Comparison of ENCODE assay signal across 12 mouse cellular contexts in the genomic region with DNA sequence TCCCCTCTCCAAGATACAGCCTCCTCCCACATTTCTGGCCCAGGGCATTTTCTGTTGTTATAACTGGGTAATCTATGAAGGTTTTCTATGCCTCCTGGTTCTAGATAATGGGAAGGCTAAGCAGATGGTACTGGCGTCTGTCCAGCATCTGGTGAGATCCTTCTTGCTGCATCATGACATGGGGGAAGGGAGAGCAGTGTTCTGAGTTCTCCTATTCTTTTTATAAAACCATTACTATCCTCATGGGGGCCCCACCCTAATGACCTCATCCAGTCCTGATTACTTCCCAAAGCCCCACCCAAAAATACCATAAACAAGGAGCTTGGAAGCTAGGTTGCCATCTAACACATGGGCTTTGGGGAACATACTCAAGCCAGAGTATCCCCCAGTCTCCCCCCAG. TPM values are rescaled to one million over a fixed set of nuclear protein-coding genes. Genes with fewer than 3 reads are reported as not detected.
A peak's percentile ranks its signal among the peaks of the same experiment; 100 is the strongest.
DNase-seq lines count a peak whose midpoint lies in the region; TF ChIP-seq lines count a peak whose summit lies in the region.
"Had no signal": no experiment of that assay in that cellular context is flagged by ENCODE, and none has a peak within 500 bp of the region (broad histone marks: within the 10 kb centered on the region; RNA-seq: fewer than 3 reads in every experiment).

No protein-coding gene starts in this region.

- WGBS in hindbrain, embryonic 10.5 days: 70% methylated on average over 1 of the region's 1 CpGs

- H3K36me3 ChIP-seq in testis, adult 2 months (ENCODE audit: control insufficient read depth, insufficient read depth, low read length): no peaks in the 10 kb centered on the region
- no peaks in the 10 kb centered on the region for H3K36me3 ChIP-seq in hindbrain, embryonic 10.5 days
- H3K36me3 ChIP-seq: embryonic facial prominence, embryonic 13.5 days; heart, embryonic 15.5 days had no signal

- H3K27ac ChIP-seq in testis, adult 2 months (ENCODE audit: control insufficient read depth, insufficient read depth, low read depth, low read length): peak overlapping the region; percentile 53; the same call in 1 of the 2 replicates
- H3K27ac ChIP-seq in hindbrain, embryonic 10.5 days: no peak overlapping the region
- H3K27ac ChIP-seq: embryonic facial prominence, embryonic 13.5 days; heart, embryonic 15.5 days had no signal

- TF ChIP-seq CTCF in testis, adult 2 months (IDR thresholded peaks at IDR 0.05; ENCODE audit: control insufficient read depth, insufficient read depth, insufficient replicate concordance, low read depth, low read length): no peak

- no peak for TF ChIP-seq POLR2A in testis, adult 2 months (IDR thresholded peaks at IDR 0.05; ENCODE audit: control insufficient read depth, low read depth, low read length)

- no peaks in the 10 kb centered on the region for H3K27me3 ChIP-seq in testis, adult 2 months (ENCODE audit: control insufficient read depth, insufficient read depth, low read length)
- H3K27me3 ChIP-seq in hindbrain, embryonic 10.5 days (ENCODE audit: insufficient read depth, poor library complexity, severe bottlenecking): no peaks in the 10 kb centered on the region
- H3K27me3 ChIP-seq: heart, embryonic 15.5 days had no signal

- DNase-seq in gastrocnemius, adult 18-20 months (ENCODE audit: low spot score): peak; percentile 66
- DNase-seq in gastrocnemius, postnatal 4 days (ENCODE audit: low spot score in 2 of 2): no peak
- DNase-seq in testis, postnatal 10 days (ENCODE audit: low spot score): no peak
- DNase-seq in layer of hippocampus, adult 9-10 months (ENCODE audit: low spot score): peak; percentile 50
- no peak for DNase-seq in B cell, adult 2 months
- DNase-seq in hindbrain, embryonic 10.5 days (ENCODE audit: low spot score): no peak
- DNase-seq in kidney, adult 18-20 months: no peak
- DNase-seq: adrenal gland, adult 2 months; thymus, postnatal 25 days had no signal

- no peaks in the 10 kb centered on the region for H3K9me3 ChIP-seq in hindbrain, embryonic 10.5 days
- H3K9me3 ChIP-seq: embryonic facial prominence, embryonic 13.5 days; heart, embryonic 15.5 days had no signal

- H3K4me3 ChIP-seq in testis, adult 2 months (ENCODE audit: control insufficient read depth, low read depth, low read length): no peak overlapping the region
- H3K4me3 ChIP-seq in hindbrain, embryonic 10.5 days: no peak overlapping the region
- H3K4me3 ChIP-seq: embryonic facial prominence, embryonic 13.5 days; heart, embryonic 15.5 days had no signal

- H3K4me1 ChIP-seq in testis, adult 2 months (ENCODE audit: control insufficient read depth, insufficient read depth, low read length): peaks cover 2% of the 10 kb centered on the region; the same call in 1 of the 2 replicates
- H3K4me1 ChIP-seq in hindbrain, embryonic 10.5 days (replicated peaks): no peaks in the 10 kb centered on the region

RNA-seq across cellular contexts. Expression of gene Rpl31, which starts 18.6 kb away (rescaled TPM):
- total RNA-seq in gastrocnemius, adult 18-20 months (2021): 100 to 1,000 TPM; 594 to 605 TPM
- 1,000 to 10,000 TPM; 1,069 to 1,134 TPM for total RNA-seq in gastrocnemius, postnatal 4 days (2021)
- 252 and 253 TPM in 2 replicates for polyA plus RNA-seq in testis, adult 2 months (2012; rRNA removed)
- polyA plus RNA-seq in hindbrain, embryonic 10.5 days (2016; fragmentation: Nextera tagmentation; extraction: Ambion mirVana): 425 and 430 TPM in 2 replicates

Comparison
In these comparisons a context has a peak if more than half of its experiments do, and no peak if none do; other contexts are left out.
1. DNase-seq: peak in gastrocnemius, adult 18-20 months (single experiment) and layer of hippocampus, adult 9-10 months (single experiment); none in gastrocnemius, postnatal 4 days (0 of 2), testis, postnatal 10 days (single experiment), B cell, adult 2 months (0 of 2), hindbrain, embryonic 10.5 days (single experiment) and kidney, adult 18-20 months (single experiment).